Mouse (Mus musculus) midbrain, embryonic 16.5 days (tissue): ENCODE results near the gene Loxl3. TPM values are rescaled to one million over a fixed set of nuclear protein-coding genes. Genes with fewer than 3 reads are reported as not detected.

Source experiments
- ATAC-seq: fragments of 200-750 bp; cut with Nextera tagmentation; 2 replicates; pipeline ENCODE4 v1.8.0; 2017; ENCODE audit warnings: moderate TSS enrichment
- H3K27ac ChIP-seq: fragments of 300-500 bp; sonication (generic); 2 replicates; pipeline ENCODE4 v1.5.1; 2014; ENCODE audit warnings: mild to moderate bottlenecking, low read length, mixed read lengths
- H3K27me3 ChIP-seq: fragments of 300-500 bp; sonication (generic); 2 replicates; pipeline ENCODE4 v1.6.1; 2014; ENCODE audit warnings: low read depth, low read length, mixed read lengths; ENCODE audit not compliant: control insufficient read depth, insufficient read depth
- H3K36me3 ChIP-seq: fragments of 300-500 bp; sonication (generic); 2 replicates; pipeline ENCODE4 v1.6.1; 2014; ENCODE audit warnings: mild to moderate bottlenecking, low read length, moderate library complexity, mixed read lengths; ENCODE audit not compliant: control insufficient read depth, insufficient read depth
- H3K4me1 ChIP-seq: fragments of 300-500 bp; sonication (generic); 2 replicates; pipeline ENCODE4 v1.6.1; 2014; ENCODE audit warnings: mild to moderate bottlenecking, low read length, mixed read lengths; ENCODE audit not compliant: control insufficient read depth, insufficient read depth
- H3K4me2 ChIP-seq: fragments of 300-500 bp; sonication (generic); 2 replicates; pipeline ENCODE4 v1.6.1; 2014; ENCODE audit warnings: mild to moderate bottlenecking, low read length, mixed read lengths
- H3K4me3 ChIP-seq: fragments of 300-500 bp; sonication (generic); 2 replicates; pipeline ENCODE4 v1.5.1; 2014; ENCODE audit warnings: low read depth, mild to moderate bottlenecking, low read length, moderate library complexity, mixed read lengths
- H3K9ac ChIP-seq: fragments of 300-500 bp; sonication (generic); 2 replicates; pipeline ENCODE4 v1.6.1; 2014; ENCODE audit warnings: low read depth, low read length, mixed read lengths
- H3K9me3 ChIP-seq: fragments of 300-500 bp; sonication (generic); replicated peaks from 2 replicates; pipeline ENCODE4 v1.6.1; 2014; ENCODE audit warnings: mild to moderate bottlenecking, low read length, mixed read lengths; ENCODE audit not compliant: control insufficient read depth, poor library complexity, severe bottlenecking
- WGBS: fragments of 180-500 bp; shearing (Covaris S2); extraction: QIAGEN DNeasy Blood & Tissue Kit; methylation state at CpG from one replicate; pipeline ENCODE4 v1.1.7; 2014; 5-methylcytosine and 5-hydroxymethylcytosine counted together
- polyA plus RNA-seq: library from polyadenylated mRNA; unstranded; fragments of >200 nt; fragmentation: Nextera tagmentation; extraction: Ambion mirVana; gene quantifications from 2 replicates; pipeline ENCODE4 v1.2.1, GENCODE M21; 2015

Gene Loxl3
- polyA plus RNA-seq, 1 experiment from 2014 or later: 7.5 TPM

DNA sequence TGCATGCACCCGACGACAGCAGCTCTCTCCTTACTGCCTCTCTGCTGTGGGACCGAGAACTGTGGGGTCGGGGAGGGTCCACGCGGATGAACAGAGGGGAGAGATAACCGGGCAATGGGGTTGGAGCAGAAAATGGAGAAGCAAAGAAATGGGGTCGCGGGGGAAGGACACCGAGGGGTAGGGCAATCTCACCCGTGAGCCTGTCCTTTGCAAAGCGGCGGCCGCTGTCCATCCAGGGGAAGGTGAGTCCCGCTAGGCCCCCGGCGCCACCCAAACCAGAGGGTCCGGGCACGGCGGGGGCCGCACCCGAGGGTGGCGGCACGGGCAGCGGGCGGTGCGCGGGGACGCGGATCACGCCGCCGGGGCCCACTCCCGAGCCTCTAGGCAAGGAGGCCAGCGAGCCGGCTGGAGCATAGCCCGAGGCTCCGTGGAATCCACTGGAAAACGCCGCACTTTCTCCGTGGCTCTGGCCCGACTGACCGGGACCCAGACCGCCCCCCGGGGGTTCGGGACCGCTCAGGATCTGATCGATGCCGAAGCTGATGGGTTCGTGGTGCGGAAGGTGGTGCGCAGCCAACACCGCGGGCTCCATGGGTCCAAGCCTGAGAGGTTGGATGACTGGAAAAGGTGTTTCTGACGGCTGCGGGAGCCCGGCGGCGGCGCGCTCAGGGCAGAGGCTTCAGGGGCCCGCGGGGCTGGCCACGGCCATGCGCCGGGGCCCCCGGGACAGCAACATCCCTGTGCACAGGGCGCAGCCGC lies 35.7 kb downstream of the Loxl3 start:
- H3K27me3 ChIP-seq: peaks cover 82% of the 10 kb centered on the region
- no peak overlapping the region for H3K27ac ChIP-seq
- ATAC-seq: peak; percentile 56; the same call in 1 of the 2 replicates
- H3K4me1 ChIP-seq: no peaks in the 10 kb centered on the region; the same call in 1 of the 2 replicates
- no peaks in the 10 kb centered on the region for H3K36me3 ChIP-seq
- H3K4me3 ChIP-seq: no peak overlapping the region
- WGBS: under 1% methylated on average over 62 of the region's 69 CpGs
- no peak overlapping the region for H3K9ac ChIP-seq
- no peaks in the 10 kb centered on the region for H3K9me3 ChIP-seq
- H3K4me2 ChIP-seq: no peak overlapping the region

DNA sequence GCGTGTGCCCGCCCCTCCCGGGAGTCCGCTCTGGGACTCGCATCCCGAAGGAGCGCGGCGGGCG lies 36.1 kb downstream of the Loxl3 start, which contains the start of gene Tlx2:
TSS of gene Tlx2 (minus strand) at position 47 of the 64 bp plus-strand sequence.
- WGBS: 0% methylated on average over 10 of the region's 10 CpGs
- Histone ChIP-seq H3K9ac (no peak within 1 kb of the TSS), H3K4me2 (no peak within 1 kb of the TSS; the same call in 1 of the 2 replicates), H3K27me3 (peaks cover 82% of the 10 kb centered on the region), H3K27ac (no peak within 1 kb of the TSS), H3K4me1 (no peaks in the 10 kb centered on the region; the same call in 1 of the 2 replicates), H3K4me3 (peak within 1 kb of the TSS; percentile 22; the same call in 1 of the 2 replicates), H3K9me3 (no peaks in the 10 kb centered on the region), H3K36me3 (no peaks in the 10 kb centered on the region)
- ATAC-seq: no peak

DNA sequence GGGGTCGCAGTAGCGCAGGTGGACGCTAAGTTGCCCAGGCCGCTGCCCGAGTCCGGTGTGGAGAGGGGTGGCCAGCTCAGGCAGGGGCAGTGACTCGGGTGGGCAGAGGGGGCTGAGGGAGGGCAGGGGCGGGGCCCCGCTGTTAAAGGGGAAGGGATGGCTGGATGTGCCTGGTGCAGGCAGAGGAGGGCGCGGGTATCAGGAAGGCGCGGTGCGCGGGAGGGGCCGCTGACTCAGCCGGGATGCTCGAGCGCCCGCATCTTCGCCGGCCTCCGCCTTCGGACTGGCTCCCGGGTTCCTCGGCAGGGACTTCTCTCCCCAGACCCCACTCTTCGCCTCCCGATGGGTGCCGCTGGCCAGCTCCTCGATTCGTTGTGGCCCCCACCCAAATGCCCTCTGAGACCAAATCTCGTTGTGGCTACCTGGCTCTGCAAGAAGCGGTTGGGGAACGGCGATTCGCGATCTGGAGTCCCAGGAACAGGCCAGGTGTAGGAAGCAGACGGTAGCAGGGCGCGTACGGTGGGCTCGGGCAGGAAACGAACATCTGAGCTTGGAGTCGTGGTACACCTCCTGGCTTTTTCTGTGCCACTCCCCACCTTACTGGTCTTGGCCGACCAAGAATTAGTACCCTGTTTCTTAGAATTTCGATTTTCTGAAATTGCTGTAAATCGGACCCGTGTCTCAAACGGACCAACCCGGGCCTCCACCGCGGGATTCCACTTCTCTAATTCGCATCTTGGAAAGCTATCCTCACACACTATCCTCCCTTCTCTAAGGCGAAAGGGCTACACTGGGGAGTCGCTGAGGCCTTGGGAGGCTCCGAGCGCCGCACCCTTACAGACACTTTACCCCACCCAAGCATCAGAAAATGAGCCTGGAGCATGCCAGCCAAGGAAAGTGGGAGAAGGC lies 36.6 kb downstream of the Loxl3 start:
- Histone ChIP-seq H3K4me3 (no peak overlapping the region), H3K4me2 (no peak overlapping the region), H3K27me3 (peaks cover 82% of the 10 kb centered on the region), H3K27ac (no peak overlapping the region), H3K9me3 (no peaks in the 10 kb centered on the region), H3K9ac (no peak overlapping the region), H3K36me3 (no peaks in the 10 kb centered on the region), H3K4me1 (no peaks in the 10 kb centered on the region; the same call in 1 of the 2 replicates)
- WGBS: 1% methylated on average over 58 of the region's 58 CpGs
- 0 out of 2 replicates have a peak, but pooled peaks have one; percentile 9 for ATAC-seq

DNA sequence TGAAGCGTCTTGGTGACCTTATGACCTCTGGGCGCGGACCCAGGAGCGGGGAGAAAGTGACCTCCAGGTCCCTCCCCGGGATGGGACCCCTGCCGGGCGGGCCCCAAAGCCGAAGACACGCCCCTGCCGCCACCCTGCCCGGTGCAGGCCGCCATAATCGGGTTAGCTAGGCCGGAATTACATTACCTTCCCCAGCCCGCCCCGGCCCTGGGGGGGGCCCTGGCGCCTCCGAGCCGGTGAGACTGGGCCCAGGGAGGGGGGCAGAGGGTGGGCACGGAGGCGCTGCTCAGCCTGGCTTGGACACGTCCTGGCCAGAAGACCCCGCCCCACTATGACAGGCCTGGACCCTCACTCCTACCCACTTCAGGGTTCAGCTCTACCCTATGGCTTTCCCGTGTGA lies 37.2 kb downstream of the Loxl3 start:
- WGBS: 0% methylated on average over 24 of the region's 24 CpGs
- Histone ChIP-seq H3K36me3 (no peaks in the 10 kb centered on the region), H3K4me2 (no peak overlapping the region), H3K4me3 (no peak overlapping the region), H3K27ac (no peak overlapping the region), H3K9ac (no peak overlapping the region), H3K27me3 (peaks cover 80% of the 10 kb centered on the region), H3K4me1 (no peaks in the 10 kb centered on the region; the same call in 1 of the 2 replicates), H3K9me3 (no peaks in the 10 kb centered on the region)
- no peak for ATAC-seq

DNA sequence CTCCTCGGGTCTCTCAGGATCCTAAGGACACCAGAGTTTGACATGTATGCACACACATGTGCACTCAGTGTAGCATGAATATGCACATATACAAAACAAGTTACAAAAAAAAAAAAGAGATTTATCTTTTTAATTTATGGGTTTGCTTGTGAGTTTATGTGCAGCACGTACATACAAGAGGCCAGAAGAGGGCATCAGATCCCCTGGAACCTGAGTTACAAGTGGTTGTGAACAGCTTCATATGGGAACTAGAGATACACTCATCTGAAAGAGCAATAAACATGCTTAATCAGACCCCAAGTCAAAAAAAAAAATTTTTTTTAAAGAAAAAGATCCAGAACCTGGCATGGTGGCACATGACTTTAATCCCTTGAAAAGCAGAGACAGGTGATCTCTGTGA lies 41.0 kb downstream of the Loxl3 start:
- H3K4me3 ChIP-seq: no peak overlapping the region
- no peak overlapping the region for H3K4me2 ChIP-seq
- no peaks in the 10 kb centered on the region for H3K36me3 ChIP-seq
- 21% methylated on average over 2 of the region's 2 CpGs for WGBS
- peaks cover 50% of the 10 kb centered on the region for H3K27me3 ChIP-seq
- peaks cover 17% of the 10 kb centered on the region for H3K4me1 ChIP-seq
- no peak for ATAC-seq
- no peaks in the 10 kb centered on the region for H3K9me3 ChIP-seq
- no peak overlapping the region for H3K9ac ChIP-seq
- no peak overlapping the region for H3K27ac ChIP-seq

DNA sequence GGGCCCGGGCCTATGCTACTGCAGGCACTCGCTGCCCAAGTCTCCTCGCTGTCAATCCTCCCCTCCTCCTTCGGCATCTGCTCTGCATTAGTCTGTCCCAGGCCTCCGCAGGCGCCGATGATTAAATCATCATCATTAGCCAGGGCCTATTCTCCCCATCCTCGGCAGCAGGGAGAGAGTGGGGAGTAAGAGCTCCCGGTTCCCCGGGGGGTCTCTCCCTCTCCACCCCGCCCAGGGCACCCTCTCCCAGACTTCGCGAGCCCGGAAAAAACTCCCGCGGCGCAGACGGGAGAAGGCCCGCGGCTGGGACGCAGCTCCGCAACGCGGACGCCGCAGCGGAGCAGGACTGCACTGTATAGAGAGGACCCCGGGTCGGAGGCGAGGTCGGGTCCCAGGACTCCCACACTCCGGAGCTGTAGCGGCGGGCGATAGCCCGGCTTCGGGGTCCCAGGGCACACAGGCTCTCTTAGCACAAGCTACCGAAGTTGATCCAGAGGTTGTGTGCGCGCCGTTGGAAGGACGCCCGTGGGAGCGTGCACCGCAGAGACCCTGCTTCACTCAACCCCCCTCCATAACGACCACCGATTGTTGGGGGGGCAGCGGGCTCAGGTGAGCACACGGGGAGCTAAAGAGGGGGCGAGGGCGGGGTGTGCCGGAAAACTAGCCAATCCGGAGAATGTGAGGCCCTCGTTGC lies 43.8 kb downstream of the Loxl3 start, which contains the start of gene Pcgf1:
TSS of gene Pcgf1 (plus strand) at position 240 of the 694 bp plus-strand sequence.
- Histone ChIP-seq H3K27me3 (peaks cover 40% of the 10 kb centered on the region), H3K9me3 (no peaks in the 10 kb centered on the region), H3K4me3 (peak within 1 kb of the TSS; percentile 79), H3K36me3 (0 out of 2 replicates have a peak, but pooled peaks cover 4% of the 10 kb centered on the region), H3K9ac (peak within 1 kb of the TSS; percentile 88), H3K27ac (peak within 1 kb of the TSS; percentile 95), H3K4me2 (peak within 1 kb of the TSS; percentile 97), H3K4me1 (peaks cover 17% of the 10 kb centered on the region)
- peak; percentile 95 for ATAC-seq
- WGBS: under 1% methylated on average over 54 of the region's 54 CpGs

DNA sequence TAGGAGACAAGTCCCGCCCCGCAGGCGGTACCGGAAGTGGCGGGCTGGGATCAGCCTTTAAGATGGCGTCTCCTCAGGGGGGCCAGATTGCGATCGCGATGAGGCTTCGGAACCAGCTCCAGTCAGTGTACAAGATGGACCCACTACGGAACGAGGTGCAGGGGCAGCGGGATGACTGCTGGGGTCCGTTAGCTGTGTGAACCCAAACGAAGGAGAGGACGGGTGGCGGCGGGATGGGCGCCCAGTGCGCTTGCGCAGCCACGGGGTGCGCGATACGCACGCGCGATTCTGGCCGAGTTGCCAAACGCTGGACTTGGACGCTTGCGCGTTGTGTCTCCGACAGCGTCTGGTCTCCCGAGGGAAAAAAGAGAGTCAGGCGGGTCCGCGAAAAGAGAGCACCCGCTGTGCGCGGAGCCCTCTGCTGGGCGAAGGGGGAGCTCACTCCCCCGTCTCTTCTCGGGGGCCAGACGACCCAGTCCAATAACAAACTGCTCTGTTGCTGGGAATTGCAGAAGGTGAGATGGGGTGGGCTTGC lies 44.4 kb downstream of the Loxl3 start:
- Histone ChIP-seq H3K9ac (peak overlapping the region; percentile 78), H3K4me3 (peak overlapping the region; percentile 79), H3K36me3 (0 out of 2 replicates have a peak, but pooled peaks cover 4% of the 10 kb centered on the region), H3K27me3 (peaks cover 40% of the 10 kb centered on the region), H3K9me3 (no peaks in the 10 kb centered on the region), H3K27ac (peak overlapping the region; percentile 95), H3K4me2 (peak overlapping the region; percentile 78), H3K4me1 (peaks cover 17% of the 10 kb centered on the region)
- WGBS: under 1% methylated on average over 46 of the region's 46 CpGs
- ATAC-seq: peak; percentile 92

DNA sequence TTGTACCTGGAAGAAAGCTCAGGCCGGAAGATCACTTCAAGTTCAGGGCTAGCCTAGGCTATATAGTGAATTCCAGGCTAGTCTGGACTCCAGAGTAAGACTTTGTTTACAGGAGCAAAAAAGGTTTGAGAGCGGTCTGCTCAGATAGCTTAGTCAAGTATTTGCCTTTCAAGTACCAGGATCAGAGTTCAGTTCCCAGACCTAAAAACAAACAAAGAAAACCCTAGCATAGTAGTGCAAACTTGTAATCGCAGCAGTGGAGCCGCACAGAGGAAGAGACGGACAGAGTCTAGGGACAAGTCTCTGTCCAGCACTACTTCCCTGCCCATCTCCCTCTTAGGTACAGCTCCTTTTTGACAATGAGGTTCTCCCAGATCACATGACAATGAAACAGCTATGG lies 46.2 kb downstream of the Loxl3 start:
- H3K36me3 ChIP-seq: 0 out of 2 replicates have a peak, but pooled peaks cover 4% of the 10 kb centered on the region
- peaks cover 40% of the 10 kb centered on the region for H3K27me3 ChIP-seq
- H3K4me2 ChIP-seq: no peak overlapping the region
- no peak for ATAC-seq
- H3K9ac ChIP-seq: no peak overlapping the region
- 96% methylated on average over 5 of the region's 5 CpGs for WGBS
- H3K4me3 ChIP-seq: no peak overlapping the region
- no peaks in the 10 kb centered on the region for H3K9me3 ChIP-seq
- H3K27ac ChIP-seq: no peak overlapping the region
- H3K4me1 ChIP-seq: peaks cover 17% of the 10 kb centered on the region
